Mouse (Mus musculus): ENCODE results near the gene Tmem108.

DNA sequence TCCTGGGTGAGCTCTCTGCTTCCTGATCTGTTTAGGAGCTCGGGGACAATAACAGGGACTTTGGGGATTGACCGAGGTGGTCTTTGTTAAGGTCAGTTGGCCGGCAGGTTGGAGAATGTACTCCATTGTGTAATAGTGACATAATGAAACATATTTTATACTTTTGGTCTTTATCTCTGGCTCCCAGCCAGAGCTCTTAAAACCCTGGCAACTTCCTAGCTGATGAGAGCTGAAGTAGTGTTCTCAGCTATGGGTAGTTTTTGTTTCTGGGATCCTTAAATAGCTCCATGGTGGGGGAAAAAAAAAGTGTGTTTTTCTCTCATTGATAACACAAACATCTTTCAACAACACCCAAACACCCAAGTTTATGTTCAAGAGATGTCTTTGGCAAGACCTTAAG lies 321.0 kb downstream of the Tmem108 start:
- TF ChIP-seq POLR2A (IDR thresholded peaks at IDR 0.05; ENCODE audit: borderline replicate concordance, low read depth, low read length): no peak
- TF ChIP-seq CTCF (IDR thresholded peaks at IDR 0.05; ENCODE audit: low read depth, low read length): no peak

Measured in bone marrow macrophage, adult 2 months (primary cell).